Mouse (Mus musculus): ENCODE measurements around the gene Lig4. TPM values are rescaled to one million over a fixed set of nuclear protein-coding genes. Genes with fewer than 3 reads are reported as not detected.

Lig4 gene
- polyA plus RNA-seq, 1 experiment, result 5.6 TPM

DNA sequence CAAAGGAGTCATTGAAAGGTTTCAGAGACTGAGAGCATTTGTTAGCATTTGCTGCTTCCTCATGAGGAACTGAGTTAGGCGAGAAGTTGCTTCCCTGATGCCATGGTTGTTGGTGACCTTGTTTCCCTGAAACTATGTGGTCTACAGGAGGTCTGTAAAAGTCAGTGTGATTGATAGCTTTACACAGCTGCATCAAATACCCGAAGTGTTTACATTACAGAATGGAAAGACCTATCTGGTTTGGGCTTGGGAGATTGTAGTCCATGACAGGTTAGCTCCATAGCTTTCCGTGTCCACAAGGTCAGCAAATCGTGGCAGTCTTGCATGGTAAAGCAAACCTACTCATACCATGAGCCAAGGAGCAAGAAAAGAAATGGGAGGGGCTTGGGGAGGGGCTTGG, 19.1 kb downstream of the Lig4 start:
- no peaks in the 10 kb centered on the region for H3K27me3 ChIP-seq (ENCODE audit: control insufficient read depth, insufficient read depth, low read length)
- H3K4me3 ChIP-seq (replicated peaks; ENCODE audit: insufficient read depth, low read depth, low read length), result no peak overlapping the region
- no peak for DNase-seq
- no peak for TF ChIP-seq POLR2A (IDR thresholded peaks at IDR 0.05; ENCODE audit: borderline replicate concordance, insufficient read depth, low read length)
- TF ChIP-seq CTCF (IDR thresholded peaks at IDR 0.05; ENCODE audit: borderline replicate concordance, insufficient read depth, low read depth, low read length), result no peak
- WGBS, result 83% methylated on average over 4 of the region's 4 CpGs
- no peak overlapping the region for H3K27ac ChIP-seq (ENCODE audit: insufficient read depth, low read length)
- no peaks in the 10 kb centered on the region for H3K4me1 ChIP-seq (ENCODE audit: control insufficient read depth, insufficient read depth, low read length)

DNA sequence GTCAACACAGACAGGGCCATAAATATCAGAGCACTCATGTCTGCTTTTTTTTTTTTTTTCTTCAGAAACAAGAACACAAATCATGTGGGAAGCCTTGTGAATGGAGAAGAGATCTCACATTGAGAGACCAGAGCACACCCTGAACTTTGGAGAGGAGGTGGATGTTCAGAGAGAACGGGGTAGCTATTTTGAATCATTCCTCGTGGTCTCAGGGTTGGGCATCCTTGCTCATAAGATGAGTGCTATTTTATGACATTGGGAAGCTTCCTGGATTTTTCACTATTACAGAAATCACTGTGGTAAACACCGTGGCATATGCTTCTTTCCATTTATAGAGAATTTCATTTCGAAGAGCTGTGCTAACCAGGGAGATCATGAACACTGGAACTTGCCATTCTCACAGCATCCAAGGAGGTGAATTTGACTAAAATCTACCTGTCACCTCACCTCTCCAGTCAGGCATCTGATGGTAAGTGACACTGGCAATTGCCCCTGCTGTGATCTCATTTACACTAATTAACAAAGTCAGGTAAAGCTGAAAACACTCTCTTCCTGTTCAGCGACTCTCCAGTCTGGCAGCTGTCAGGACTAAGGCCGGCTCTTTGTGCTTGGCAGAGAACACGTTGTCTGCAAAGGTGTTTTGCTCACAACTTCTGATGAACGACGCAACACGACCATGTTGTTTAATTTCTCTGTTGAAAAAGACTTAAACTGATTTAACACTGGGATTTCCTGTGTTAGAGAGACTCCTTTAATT, 28.2 kb downstream of the Lig4 start:
- no peaks in the 10 kb centered on the region for H3K27me3 ChIP-seq (ENCODE audit: control insufficient read depth, insufficient read depth, low read length)
- no peak for TF ChIP-seq CTCF (IDR thresholded peaks at IDR 0.05; ENCODE audit: borderline replicate concordance, insufficient read depth, low read depth, low read length)
- no peak for TF ChIP-seq POLR2A (IDR thresholded peaks at IDR 0.05; ENCODE audit: borderline replicate concordance, insufficient read depth, low read length)
- no peak overlapping the region for H3K4me3 ChIP-seq (replicated peaks; ENCODE audit: insufficient read depth, low read depth, low read length)
- no peak overlapping the region for H3K27ac ChIP-seq (ENCODE audit: insufficient read depth, low read length)
- H3K4me1 ChIP-seq (ENCODE audit: control insufficient read depth, insufficient read depth, low read length), result no peaks in the 10 kb centered on the region
- 32% methylated on average over 10 of the region's 10 CpGs for WGBS
- peak in 1 of 2 experiments; percentile 15 for DNase-seq

DNA sequence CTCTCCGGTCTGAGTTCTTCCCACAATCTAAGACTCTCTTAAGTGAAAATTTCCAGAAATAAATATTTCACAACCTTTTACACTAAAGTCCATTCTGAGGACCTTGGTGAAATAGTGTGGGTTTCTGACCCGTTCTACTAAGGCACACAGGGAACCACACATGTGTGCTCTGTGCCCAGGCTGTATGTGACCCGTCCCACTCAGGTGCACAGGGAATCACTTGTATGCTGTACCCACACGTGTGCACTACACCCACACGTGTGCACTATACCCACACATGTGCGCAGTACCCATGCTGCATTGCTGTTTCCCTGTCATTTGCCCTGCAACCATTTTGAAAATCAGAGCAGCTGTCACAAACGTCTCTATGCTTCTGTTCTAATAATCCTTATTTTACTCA, 41.9 kb downstream of the Lig4 start:
- 78% methylated on average over 7 of the region's 7 CpGs for WGBS
- no peak overlapping the region for H3K4me3 ChIP-seq (replicated peaks; ENCODE audit: insufficient read depth, low read depth, low read length)
- no peaks in the 10 kb centered on the region for H3K4me1 ChIP-seq (ENCODE audit: control insufficient read depth, insufficient read depth, low read length)
- no peak for DNase-seq
- no peak overlapping the region for H3K27ac ChIP-seq (ENCODE audit: insufficient read depth, low read length)
- no peaks in the 10 kb centered on the region for H3K27me3 ChIP-seq (ENCODE audit: control insufficient read depth, insufficient read depth, low read length)
- no peak for TF ChIP-seq CTCF (IDR thresholded peaks at IDR 0.05; ENCODE audit: borderline replicate concordance, insufficient read depth, low read depth, low read length)
- TF ChIP-seq POLR2A (IDR thresholded peaks at IDR 0.05; ENCODE audit: borderline replicate concordance, insufficient read depth, low read length), result no peak

DNA sequence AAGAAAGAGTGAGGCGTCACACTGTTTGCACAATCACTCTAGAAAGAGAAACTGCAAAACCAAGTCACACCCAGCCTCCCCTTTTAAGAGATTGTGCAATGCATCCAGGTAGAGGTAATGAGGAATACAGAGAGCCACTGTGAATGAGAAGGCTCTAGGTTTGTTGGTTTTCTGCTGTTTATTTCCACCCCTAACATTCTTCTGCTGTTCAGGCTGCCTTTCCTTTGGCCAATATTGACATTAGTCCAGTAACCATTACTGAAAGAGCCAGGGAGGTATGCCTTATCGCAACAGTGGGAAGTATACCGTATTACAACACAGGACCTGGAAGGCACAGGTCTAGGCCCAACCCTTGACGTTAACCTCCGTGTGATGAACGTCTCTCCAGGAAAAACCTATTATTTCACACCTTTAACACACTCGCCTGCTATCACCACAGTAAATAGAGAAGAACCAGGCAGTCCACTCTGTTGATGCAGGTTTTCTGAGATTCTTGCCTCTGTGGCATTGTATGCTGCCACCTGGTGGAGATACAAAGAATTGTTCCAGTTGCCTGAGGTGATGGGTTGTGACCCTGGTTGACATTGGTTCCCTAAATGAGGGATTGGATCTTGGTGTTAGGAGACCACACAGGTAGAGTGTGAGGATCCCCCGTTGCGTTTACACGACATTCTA, 42.5 kb downstream of the Lig4 start:
- no peaks in the 10 kb centered on the region for H3K4me1 ChIP-seq (ENCODE audit: control insufficient read depth, insufficient read depth, low read length)
- no peak for TF ChIP-seq POLR2A (IDR thresholded peaks at IDR 0.05; ENCODE audit: borderline replicate concordance, insufficient read depth, low read length)
- peak; percentile 82 for TF ChIP-seq CTCF (IDR thresholded peaks at IDR 0.05; ENCODE audit: borderline replicate concordance, insufficient read depth, low read depth, low read length)
- no peak overlapping the region for H3K27ac ChIP-seq (ENCODE audit: insufficient read depth, low read length)
- 38% methylated on average over 10 of the region's 10 CpGs for WGBS
- DNase-seq, result peak; percentile 54 to 62
- no peak overlapping the region for H3K4me3 ChIP-seq (replicated peaks; ENCODE audit: insufficient read depth, low read depth, low read length)
- H3K27me3 ChIP-seq (ENCODE audit: control insufficient read depth, insufficient read depth, low read length), result no peaks in the 10 kb centered on the region

DNA sequence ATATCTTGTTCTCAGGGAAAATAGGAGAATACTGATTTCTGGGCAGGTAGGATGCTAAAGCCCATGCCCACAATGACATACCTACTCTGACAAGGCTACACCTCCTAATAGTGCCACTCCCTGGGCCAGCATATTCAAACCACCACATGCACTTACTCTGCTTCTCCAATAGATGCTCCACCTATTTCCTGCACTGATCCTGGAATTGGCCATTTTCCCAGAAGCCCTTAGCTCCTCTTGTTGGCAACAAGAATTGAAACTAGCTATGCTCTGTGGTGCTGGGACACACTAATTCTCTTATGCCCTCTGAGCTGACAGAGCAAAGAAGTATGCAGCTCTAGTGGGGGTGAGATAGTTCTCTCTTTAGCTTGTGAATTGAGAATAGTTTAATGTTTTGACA, 44.8 kb downstream of the Lig4 start:
- no peak for DNase-seq
- H3K27me3 ChIP-seq (ENCODE audit: control insufficient read depth, insufficient read depth, low read length), result no peaks in the 10 kb centered on the region

DNA sequence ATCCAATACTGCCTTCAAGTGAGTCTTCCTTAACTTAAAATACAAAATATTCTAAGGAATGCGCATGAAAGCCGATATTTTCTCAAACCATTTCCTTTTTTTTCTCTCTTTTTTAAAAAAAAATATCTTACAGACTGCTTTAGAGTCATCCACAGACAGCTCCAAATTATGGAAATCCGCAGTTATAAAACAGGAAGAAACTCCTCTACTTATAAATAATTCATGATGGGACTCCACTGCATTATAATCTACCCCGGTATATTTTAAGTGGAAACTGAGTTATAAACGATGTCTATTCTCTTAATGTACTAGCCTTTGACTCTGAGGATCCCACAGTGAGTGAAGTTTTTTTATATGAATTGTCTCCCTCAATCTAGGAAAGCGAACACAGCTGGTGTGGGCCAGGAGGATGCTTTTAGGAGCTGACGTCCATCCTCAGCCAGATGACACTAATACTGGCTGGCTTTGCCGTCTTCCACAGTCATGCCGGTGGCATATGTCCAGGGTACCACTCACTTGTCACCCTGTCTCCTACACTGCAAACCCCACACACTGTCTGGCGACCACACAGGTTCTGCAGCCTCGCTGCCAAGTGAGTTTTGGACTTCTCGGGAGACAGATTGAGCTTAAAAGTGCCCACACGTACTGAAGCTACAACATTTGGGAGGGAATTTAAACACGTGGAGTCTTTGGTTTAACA, 47.6 kb downstream of the Lig4 start:
- Histone ChIP-seq H3K27ac (ENCODE audit: insufficient read depth, low read length) (no peak overlapping the region), H3K4me3 (replicated peaks; ENCODE audit: insufficient read depth, low read depth, low read length) (no peak overlapping the region), H3K27me3 (ENCODE audit: control insufficient read depth, insufficient read depth, low read length) (no peaks in the 10 kb centered on the region), H3K4me1 (ENCODE audit: control insufficient read depth, insufficient read depth, low read length) (no peaks in the 10 kb centered on the region)
- WGBS, result 31% methylated on average over 14 of the region's 14 CpGs
- TF ChIP-seq CTCF (IDR thresholded peaks at IDR 0.05; ENCODE audit: borderline replicate concordance, insufficient read depth, low read depth, low read length) (no peak), POLR2A (IDR thresholded peaks at IDR 0.05; ENCODE audit: borderline replicate concordance, insufficient read depth, low read length) (no peak)
- DNase-seq, result no peak

More for the DNA sequence above, 44.8 kb downstream of the Lig4 start:
- no peak overlapping the region for H3K27ac ChIP-seq (ENCODE audit: insufficient read depth, low read length)
- H3K4me1 ChIP-seq (ENCODE audit: control insufficient read depth, insufficient read depth, low read length), result no peaks in the 10 kb centered on the region
- no peak for TF ChIP-seq CTCF (IDR thresholded peaks at IDR 0.05; ENCODE audit: borderline replicate concordance, insufficient read depth, low read depth, low read length)
- no peak for TF ChIP-seq POLR2A (IDR thresholded peaks at IDR 0.05; ENCODE audit: borderline replicate concordance, insufficient read depth, low read length)
- no peak overlapping the region for H3K4me3 ChIP-seq (replicated peaks; ENCODE audit: insufficient read depth, low read depth, low read length)

Other genes with a start within 250 kb of the Lig4 start
- 53.9 and 58.5 TPM in 2 replicates for gene Fam155a, start 206.5 kb downstream of the Lig4 start, polyA plus RNA-seq (2012; rRNA removed)
- gene Gm10217, start 113.4 kb downstream of the Lig4 start, polyA plus RNA-seq (2012; rRNA removed), result not detected in 2 replicates
- 14.2 and 14.5 TPM in 2 replicates for gene Abhd13, start within 50 bp of the Lig4 start, polyA plus RNA-seq (2012; rRNA removed)
- 3.0 and 4.4 TPM in 2 replicates for gene Tnfsf13b, start 28.8 kb upstream of the Lig4 start, polyA plus RNA-seq (2012; rRNA removed)
- 10.3 and 11.0 TPM in 2 replicates for gene Myo16, start 176.2 kb upstream of the Lig4 start, polyA plus RNA-seq (2012; rRNA removed)